Mouse (Mus musculus) gastrocnemius, adult 2 months (tissue): ENCODE results near the gene Garem2. TPM values are rescaled to one million over a fixed set of nuclear protein-coding genes. Genes with fewer than 3 reads are reported as not detected.

Experiments
- DNase-seq: peaks from one replicate; pipeline ENCODE4 v3.0.0; 2022
- H3K27ac ChIP-seq: fragments of 200-600 bp; 2 replicates; pipeline ENCODE4 v1.8.1; 2022; ENCODE audit warnings: mild to moderate bottlenecking
- H3K4me3 ChIP-seq: fragments of 200-600 bp; 2 replicates; pipeline ENCODE4 v1.8.1; 2022; ENCODE audit warnings: mild to moderate bottlenecking, moderate library complexity
- CTCF ChIP-seq: fragments of 200-600 bp; IDR thresholded peaks from 2 replicates; pipeline ENCODE4 v1.8.1; 2022; ENCODE audit warnings: antibody characterized with exemption, mild to moderate bottlenecking, moderate library complexity
- intact Hi-C: fragments of 180-260 bp; cut with DNase I; formaldehyde crosslinking; loops from one replicate; pipeline ENCODE4 v1.15.1; 2025
- total RNA-seq, 2 experiments: library from RNA; stranded (reverse); gene quantifications; 2 replicates each; pipeline ENCODE4 v1.2.3; 2021

The Garem2 gene
- total RNA-seq, 2 experiments from 2014 or later: not detected

- peak overlapping the region; percentile 83; the same call in 1 of the 2 replicates for H3K27ac ChIP-seq
- DNase-seq: no peak
- intact Hi-C loops: no loop called here
- H3K4me3 ChIP-seq: no peak overlapping the region
- TF ChIP-seq CTCF: no peak
Measured at GRCm38 (mm10) chr5:30161836-30162235, 56.9 kb downstream of the Garem2 start.

- no peak for TF ChIP-seq CTCF
- intact Hi-C loops: no loop called here
- Histone ChIP-seq H3K27ac (peak overlapping the region; percentile 83; the same call in 1 of the 2 replicates), H3K4me3 (no peak overlapping the region)
- no peak for DNase-seq
Measured at GRCm38 (mm10) chr5:30162339-30162738, 57.4 kb downstream of the Garem2 start.

GRCm38 (mm10) chr5:30165234-30165946 is 60.4 kb downstream of the Garem2 start:
- no peak for DNase-seq
- no peak for TF ChIP-seq CTCF
- intact Hi-C loops: no loop called here

More at GRCm38 (mm10) chr5:30165234-30165946, 60.4 kb downstream of the Garem2 start:
- no peak overlapping the region for H3K4me3 ChIP-seq
- H3K27ac ChIP-seq: peak overlapping the region; percentile 35; the same call in 1 of the 2 replicates

Other genes starting within 250 kb of the Garem2 start
- gene Il6, start 92.0 kb upstream of the Garem2 start, total RNA-seq: not detected
- gene Tyms, start 31.5 kb upstream of the Garem2 start, total RNA-seq: 1 to 10 TPM; 1.7 to 2.0 TPM
- gene 3110082J24Rik, start 925 bp downstream of the Garem2 start, total RNA-seq: not detected
- 100 to 1,000 TPM; 261 to 470 TPM for gene Hadha, start 50.0 kb downstream of the Garem2 start, total RNA-seq
- 100 to 1,000 TPM; 340 to 569 TPM for gene Hadhb, start 50.1 kb downstream of the Garem2 start, total RNA-seq
- not detected for gene Adgrf3, start 100.6 kb downstream of the Garem2 start, total RNA-seq
- 10 to 100 TPM in 1 of 2 experiments, 1 to 10 TPM in 1; 8.3 to 11.4 TPM for gene Selenoi, start 127.4 kb downstream of the Garem2 start, total RNA-seq
- not detected for gene Drc1, start 176.2 kb downstream of the Garem2 start, total RNA-seq